Mouse (Mus musculus) limb, embryonic 12.5 days (tissue): Measurements from ENCODE around the gene Gtf2i. TPM values are rescaled to one million over a fixed set of nuclear protein-coding genes. Genes with fewer than 3 reads are reported as not detected.
"Not testable (repeated sequence)": the region's sequence is repeated elsewhere in the genome, so short reads cannot be mapped to it uniquely, and the experiment has no call there.

Experiments
- ATAC-seq: fragments of 200-750 bp; cut with Nextera tagmentation; 2 replicates; pipeline ENCODE4 v1.8.0; 2017; ENCODE audit warnings: low read depth, moderate TSS enrichment; ENCODE audit not compliant: insufficient number of reproducible peaks, insufficient read depth, low FRiP score, low TSS enrichment
- H3K27ac ChIP-seq: fragments of 300-500 bp; sonication (generic); 2 replicates; pipeline ENCODE4 v1.5.1; 2016; ENCODE audit warnings: mild to moderate bottlenecking, moderate library complexity
- H3K27me3 ChIP-seq: fragments of 300-500 bp; sonication (generic); 2 replicates; pipeline ENCODE4 v1.6.1; 2016; ENCODE audit warnings: mild to moderate bottlenecking, moderate library complexity
- H3K36me3 ChIP-seq: fragments of 300-500 bp; sonication (generic); 2 replicates; pipeline ENCODE4 v1.6.1; 2016; ENCODE audit warnings: mild to moderate bottlenecking, moderate library complexity
- H3K4me1 ChIP-seq: fragments of 300-500 bp; sonication (generic); replicated peaks from 2 replicates; pipeline ENCODE4 v1.6.1; 2016
- H3K4me2 ChIP-seq: fragments of 300-500 bp; sonication (generic); 2 replicates; pipeline ENCODE4 v1.6.1; 2016; ENCODE audit warnings: mild to moderate bottlenecking, moderate library complexity
- H3K4me3 ChIP-seq: fragments of 300-500 bp; sonication (generic); replicated peaks from 2 replicates; pipeline ENCODE4 v1.5.1; 2016; ENCODE audit warnings: mild to moderate bottlenecking
- H3K9ac ChIP-seq: fragments of 300-500 bp; sonication (generic); replicated peaks from 2 replicates; pipeline ENCODE4 v1.6.1; 2016; ENCODE audit warnings: mild to moderate bottlenecking, moderate library complexity
- H3K9me3 ChIP-seq: fragments of 300-500 bp; sonication (generic); 2 replicates; pipeline ENCODE4 v1.6.1; 2016; ENCODE audit warnings: mild to moderate bottlenecking, moderate library complexity
- WGBS: fragments of 180-500 bp; shearing (Covaris S2); methylation state at CpG from one replicate; pipeline ENCODE4 v1.1.7; 2016; 5-methylcytosine and 5-hydroxymethylcytosine counted together
- polyA plus RNA-seq: library from polyadenylated mRNA; unstranded; fragments of >200 nt; fragmentation: Nextera tagmentation; extraction: Ambion mirVana; gene quantifications from 2 replicates; pipeline ENCODE4 v1.2.1, GENCODE M21; 2016

Gene Gtf2i
- 235 and 236 TPM in 2 replicates for polyA plus RNA-seq

DNA sequence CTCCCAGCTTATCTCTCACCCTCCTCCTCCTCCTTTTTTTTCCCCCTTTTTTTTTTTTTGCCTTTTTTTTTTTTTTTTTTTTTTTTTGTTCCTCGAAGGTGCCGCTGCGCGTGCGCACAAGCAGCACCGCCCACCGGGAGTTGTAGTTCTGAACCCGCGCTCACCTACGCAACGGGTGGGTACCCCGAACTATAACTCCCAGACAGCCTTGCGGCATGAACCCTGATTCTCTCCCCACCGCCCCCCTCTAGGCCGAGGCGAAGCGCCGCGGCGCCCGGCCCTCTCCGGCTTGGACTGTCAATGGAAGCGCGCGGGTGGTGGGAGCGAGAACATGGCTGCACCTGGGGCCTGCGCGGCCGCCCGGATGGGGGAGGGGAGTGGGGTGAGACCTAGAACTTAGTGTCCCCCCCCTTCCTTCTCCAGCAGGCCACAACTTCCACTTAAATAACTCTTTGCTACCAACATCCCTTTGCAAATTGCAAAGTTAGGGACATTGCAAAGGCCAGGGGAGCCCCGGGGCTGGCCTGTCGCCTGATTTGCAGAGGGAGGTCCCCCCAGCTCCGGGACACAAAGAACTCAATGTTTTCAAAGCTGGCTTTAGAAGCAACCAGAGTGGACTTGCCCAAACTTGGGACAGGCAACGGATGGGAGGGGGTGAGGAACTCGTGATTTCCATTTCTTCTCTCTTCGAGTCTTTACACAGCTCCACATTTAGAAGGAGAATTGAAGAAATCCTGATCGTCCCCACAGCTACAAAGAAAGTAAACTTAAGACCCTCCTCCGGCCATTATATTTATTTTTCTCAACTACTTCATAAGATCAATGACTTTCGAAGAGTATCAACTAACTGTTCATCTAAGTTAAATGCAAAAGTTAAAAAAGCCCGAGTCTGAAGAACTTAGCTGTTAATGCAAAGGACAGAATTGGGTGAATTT, at the start of gene Gtf2i:
Gene Gtf2i, minus strand, starts transcription at position 73 of the 935 bp plus-strand sequence.
- ATAC-seq = peak; percentile 92
- H3K27me3 ChIP-seq = no peaks in the 10 kb centered on the region
- peaks cover 31% of the 10 kb centered on the region for H3K4me1 ChIP-seq
- H3K9ac ChIP-seq = peak within 1 kb of the TSS; percentile 98
- H3K4me2 ChIP-seq = peak within 1 kb of the TSS; percentile 71
- H3K36me3 ChIP-seq = peaks cover 18% of the 10 kb centered on the region
- no peaks in the 10 kb centered on the region for H3K9me3 ChIP-seq
- WGBS = under 1% methylated on average over 40 of the region's 40 CpGs
- peak within 1 kb of the TSS; percentile 81 for H3K4me3 ChIP-seq
- H3K27ac ChIP-seq = peak within 1 kb of the TSS; percentile 100

DNA sequence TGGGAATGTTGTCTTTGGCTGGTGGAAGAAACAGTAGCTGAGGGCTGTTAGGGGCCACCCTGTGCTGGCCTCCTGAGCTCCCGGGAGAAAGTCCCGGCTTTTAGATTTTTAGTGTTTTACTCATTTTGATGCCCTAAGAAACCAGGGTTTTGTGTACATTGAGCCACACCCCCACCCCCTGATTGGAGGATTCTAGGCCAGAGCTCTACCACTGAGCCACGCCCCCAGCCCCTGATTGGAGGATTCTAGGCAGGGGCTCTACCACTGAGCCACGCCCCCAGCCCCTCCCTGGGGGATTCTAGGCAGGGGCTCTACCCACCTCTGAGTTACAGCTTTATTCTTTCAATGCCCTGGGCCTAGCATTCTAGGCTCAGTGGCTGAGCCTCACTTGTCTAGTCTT, 44.5 kb upstream of the Gtf2i start:
- H3K9ac ChIP-seq = no peak overlapping the region
- ATAC-seq = no peak
- 97% methylated on average over 4 of the region's 4 CpGs for WGBS
- peaks cover 73% of the 10 kb centered on the region for H3K36me3 ChIP-seq
- no peaks in the 10 kb centered on the region for H3K9me3 ChIP-seq
- no peak overlapping the region for H3K4me3 ChIP-seq
- H3K27ac ChIP-seq = no peak overlapping the region
- no peaks in the 10 kb centered on the region for H3K4me1 ChIP-seq
- no peaks in the 10 kb centered on the region for H3K27me3 ChIP-seq
- no peak overlapping the region for H3K4me2 ChIP-seq

DNA sequence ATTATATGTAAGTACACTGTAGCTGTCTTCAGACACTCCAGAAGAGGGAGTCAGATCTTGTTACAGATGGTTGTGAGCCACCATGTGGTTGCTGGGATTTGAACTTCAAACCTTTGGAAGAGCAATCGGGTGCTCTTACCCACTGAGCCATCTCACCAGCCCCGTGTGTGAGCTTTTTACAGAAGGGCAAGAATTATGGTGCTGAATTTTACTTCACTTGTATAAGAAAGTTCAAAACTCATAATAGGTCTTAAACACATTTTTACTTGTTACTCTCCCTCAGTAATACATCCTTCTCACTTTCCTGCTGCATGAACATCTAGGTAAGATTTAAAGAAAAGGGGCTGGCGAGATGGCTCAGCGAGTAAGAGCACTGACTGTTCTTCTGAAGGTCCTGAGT, 40.8 kb upstream of the Gtf2i start:
- H3K9ac ChIP-seq, ATAC-seq, H3K4me1 ChIP-seq, H3K4me2 ChIP-seq, H3K27me3 ChIP-seq, H3K27ac ChIP-seq, H3K9me3 ChIP-seq, H3K4me3 ChIP-seq: not testable (repeated sequence)
- WGBS = 87% methylated on average over 4 of the region's 4 CpGs
- H3K36me3 ChIP-seq = peaks cover 42% of the 10 kb centered on the region

DNA sequence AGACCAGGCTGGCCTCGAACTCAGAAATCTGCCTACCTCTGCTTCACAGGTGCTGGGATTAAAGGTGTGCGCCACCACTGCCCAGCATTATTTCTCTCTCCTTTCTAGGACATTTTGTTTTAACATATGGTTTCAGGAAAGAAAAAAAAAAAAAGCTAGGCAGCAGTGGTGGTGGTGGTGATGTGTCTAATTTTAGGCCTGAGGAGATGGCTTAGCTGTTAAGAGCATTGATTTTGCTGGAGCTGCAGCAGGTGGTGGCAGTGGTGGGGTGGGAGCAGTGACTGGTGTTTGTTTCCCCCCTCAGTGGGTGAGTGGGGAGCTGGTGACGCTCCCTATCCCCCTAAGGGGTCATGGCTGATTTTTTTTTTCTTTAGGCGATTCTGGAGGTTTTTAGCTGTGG, 38.6 kb upstream of the Gtf2i start:
- no peak overlapping the region for H3K4me2 ChIP-seq
- 78% methylated on average over 4 of the region's 4 CpGs for WGBS
- no peaks in the 10 kb centered on the region for H3K27me3 ChIP-seq
- ATAC-seq = no peak
- no peak overlapping the region for H3K27ac ChIP-seq
- H3K4me1 ChIP-seq = peaks cover 11% of the 10 kb centered on the region
- H3K4me3 ChIP-seq = no peak overlapping the region
- peaks cover 20% of the 10 kb centered on the region for H3K36me3 ChIP-seq
- H3K9me3 ChIP-seq = no peaks in the 10 kb centered on the region
- H3K9ac ChIP-seq = no peak overlapping the region

DNA sequence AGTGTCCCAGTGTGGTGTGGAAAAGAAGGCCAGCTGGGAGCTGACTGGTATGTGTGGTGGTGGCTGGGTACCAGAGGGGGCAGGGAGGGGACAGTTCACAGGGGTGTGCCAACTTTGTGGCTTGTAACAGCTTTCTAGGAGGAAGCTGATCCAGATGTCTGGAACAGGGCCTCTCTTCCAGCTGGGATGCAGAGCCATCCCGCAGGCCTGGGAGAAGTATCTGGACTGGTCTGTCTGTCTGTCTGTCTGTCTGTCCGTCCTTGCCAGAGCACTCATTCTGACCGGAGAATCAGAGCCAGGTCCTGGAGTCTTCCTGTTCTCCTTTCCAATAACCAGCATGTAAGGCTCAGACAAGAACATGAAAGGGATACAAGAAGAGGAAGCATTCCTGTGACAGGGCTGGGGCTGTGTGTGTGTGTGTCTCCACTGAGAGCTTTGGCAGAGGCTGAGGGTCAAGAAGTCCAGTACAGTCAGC, 38.0 kb upstream of the Gtf2i start:
- Histone ChIP-seq H3K27ac (no peak overlapping the region), H3K4me2 (no peak overlapping the region), H3K4me1 (peaks cover 11% of the 10 kb centered on the region), H3K9me3 (no peaks in the 10 kb centered on the region), H3K4me3 (no peak overlapping the region), H3K9ac (no peak overlapping the region), H3K27me3 (no peaks in the 10 kb centered on the region), H3K36me3 (peaks cover 14% of the 10 kb centered on the region)
- ATAC-seq = 0 out of 2 replicates have a peak, but pooled peaks have one; percentile 32
- 77% methylated on average over 3 of the region's 3 CpGs for WGBS

DNA sequence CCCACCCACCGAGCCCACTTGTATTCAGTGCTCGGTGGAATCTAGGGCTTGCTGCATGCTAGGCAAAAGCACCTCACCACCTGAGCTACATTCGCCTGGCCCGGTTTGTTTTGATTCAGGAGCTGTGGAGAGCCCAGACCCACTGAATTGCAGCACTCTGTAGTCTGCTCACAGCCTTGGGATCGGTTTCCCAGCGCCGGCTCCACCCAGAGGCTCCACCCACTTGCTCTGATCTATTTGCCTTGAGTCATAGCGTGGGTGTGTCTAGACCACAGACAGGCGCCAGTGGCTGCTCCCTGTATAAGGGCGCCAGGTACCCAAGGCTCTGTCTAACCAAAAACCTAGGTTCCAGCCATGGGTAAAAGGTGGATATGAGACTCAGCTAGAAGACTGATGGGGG, 36.1 kb upstream of the Gtf2i start:
- Histone ChIP-seq H3K4me2 (peak overlapping the region; percentile 35), H3K9ac (no peak overlapping the region), H3K9me3 (no peaks in the 10 kb centered on the region), H3K4me3 (no peak overlapping the region), H3K36me3 (no peaks in the 10 kb centered on the region), H3K27me3 (no peaks in the 10 kb centered on the region), H3K4me1 (peaks cover 11% of the 10 kb centered on the region), H3K27ac (no peak overlapping the region)
- WGBS = 12% methylated on average over 10 of the region's 10 CpGs
- peak; percentile 57; the same call in 1 of the 2 replicates for ATAC-seq

DNA sequence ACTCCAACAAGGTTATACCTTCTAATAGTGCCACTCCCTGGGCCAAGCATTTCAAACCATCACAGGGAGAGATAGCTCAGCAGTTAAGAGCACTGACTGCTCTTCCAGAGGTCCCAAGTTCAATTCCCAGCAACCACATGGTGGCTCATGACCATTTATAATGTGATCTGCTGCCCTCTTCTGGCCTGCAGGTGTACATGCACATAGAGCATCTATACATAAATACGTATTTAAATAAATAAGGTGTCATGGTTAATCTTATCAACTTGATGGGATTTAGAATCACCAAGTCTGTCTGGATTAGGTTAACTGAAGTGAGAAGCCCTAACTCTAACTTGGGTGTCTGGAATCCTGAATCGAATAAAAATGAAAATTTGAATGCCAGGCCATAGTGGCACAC, 32.5 kb upstream of the Gtf2i start:
- WGBS = 83% methylated on average over 2 of the region's 2 CpGs
- Histone ChIP-seq H3K36me3 (no peaks in the 10 kb centered on the region), H3K27ac (no peak overlapping the region), H3K4me1 (peaks cover 11% of the 10 kb centered on the region), H3K9me3 (no peaks in the 10 kb centered on the region), H3K27me3 (no peaks in the 10 kb centered on the region), H3K4me3 (no peak overlapping the region), H3K4me2 (no peak overlapping the region), H3K9ac (no peak overlapping the region)
- ATAC-seq = no peak

DNA sequence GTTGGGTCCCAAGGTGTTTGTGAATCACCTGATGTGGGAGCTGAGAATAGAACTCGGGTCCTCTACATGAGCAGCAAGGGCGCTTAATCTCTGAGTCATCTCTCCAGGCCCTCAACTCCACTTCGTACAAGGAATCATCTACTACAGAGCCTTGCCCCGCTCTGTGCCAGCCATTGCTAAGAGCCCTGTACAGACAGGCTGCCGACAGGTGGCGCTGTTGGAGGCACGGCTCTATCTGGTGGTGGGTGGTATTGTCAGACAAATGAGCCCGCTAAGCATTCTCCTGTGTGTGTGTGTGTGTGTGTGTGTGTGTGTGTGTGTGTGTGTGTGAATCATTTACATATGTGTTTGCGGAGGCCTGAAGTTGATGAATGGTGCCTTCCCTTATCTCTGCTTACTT, 30.9 kb upstream of the Gtf2i start:
- no peaks in the 10 kb centered on the region for H3K27me3 ChIP-seq
- H3K4me1 ChIP-seq = peaks cover 7% of the 10 kb centered on the region
- H3K27ac ChIP-seq = no peak overlapping the region
- no peak for ATAC-seq
- no peaks in the 10 kb centered on the region for H3K9me3 ChIP-seq
- H3K36me3 ChIP-seq = no peaks in the 10 kb centered on the region
- no peak overlapping the region for H3K9ac ChIP-seq
- H3K4me3 ChIP-seq = no peak overlapping the region
- WGBS = 85% methylated on average over 9 of the region's 9 CpGs
- no peak overlapping the region for H3K4me2 ChIP-seq

DNA sequence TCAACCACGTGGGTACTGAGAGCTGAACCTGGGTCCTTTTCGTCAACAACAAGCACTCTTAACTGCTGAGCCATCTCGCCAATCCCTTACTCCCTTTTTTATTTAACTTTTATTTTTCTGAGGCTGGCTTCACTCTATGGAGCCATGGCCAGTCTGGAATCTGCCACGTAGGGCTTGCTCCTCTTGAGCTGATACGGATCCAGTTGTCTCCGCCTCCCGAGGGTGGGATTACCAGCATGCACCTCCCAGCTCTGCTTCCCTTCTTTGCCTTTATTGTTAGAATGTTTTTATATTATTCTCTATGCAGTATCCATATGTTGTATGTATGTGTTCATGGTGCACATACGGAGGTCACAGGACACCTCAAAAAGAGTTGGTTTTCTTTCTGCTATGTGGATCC, 29.5 kb upstream of the Gtf2i start:
- no peaks in the 10 kb centered on the region for H3K36me3 ChIP-seq
- H3K27ac ChIP-seq = no peak overlapping the region
- H3K9ac ChIP-seq = no peak overlapping the region
- H3K4me1 ChIP-seq = no peaks in the 10 kb centered on the region
- no peak overlapping the region for H3K4me3 ChIP-seq
- ATAC-seq = no peak
- H3K4me2 ChIP-seq = no peak overlapping the region
- H3K27me3 ChIP-seq = no peaks in the 10 kb centered on the region
- 88% methylated on average over 8 of the region's 8 CpGs for WGBS
- no peaks in the 10 kb centered on the region for H3K9me3 ChIP-seq

DNA sequence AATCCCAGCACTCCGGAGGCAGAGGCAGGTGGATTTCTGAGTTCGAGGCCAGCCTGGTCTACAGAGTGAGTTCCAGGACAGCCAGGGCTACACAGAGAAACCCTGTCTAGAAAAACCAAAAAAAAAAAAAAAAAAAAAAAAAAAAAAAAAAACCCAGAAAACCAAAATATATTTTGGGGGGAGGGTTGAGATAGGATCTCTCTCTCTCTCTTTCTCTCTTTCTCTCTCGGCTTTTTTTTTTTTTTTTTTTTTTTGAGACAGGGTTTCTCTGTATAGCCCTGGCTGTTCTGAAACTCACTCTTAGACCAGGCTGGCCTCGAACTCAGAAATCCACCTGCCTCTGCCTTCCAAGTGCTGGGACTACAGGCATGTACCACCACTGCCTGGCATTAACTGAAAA, 29.0 kb upstream of the Gtf2i start:
- H3K27me3 ChIP-seq, ATAC-seq, H3K36me3 ChIP-seq, H3K9ac ChIP-seq, H3K4me2 ChIP-seq, H3K9me3 ChIP-seq, H3K27ac ChIP-seq, H3K4me3 ChIP-seq, H3K4me1 ChIP-seq: not testable (repeated sequence)
- WGBS = 94% methylated on average over 3 of the region's 4 CpGs

DNA sequence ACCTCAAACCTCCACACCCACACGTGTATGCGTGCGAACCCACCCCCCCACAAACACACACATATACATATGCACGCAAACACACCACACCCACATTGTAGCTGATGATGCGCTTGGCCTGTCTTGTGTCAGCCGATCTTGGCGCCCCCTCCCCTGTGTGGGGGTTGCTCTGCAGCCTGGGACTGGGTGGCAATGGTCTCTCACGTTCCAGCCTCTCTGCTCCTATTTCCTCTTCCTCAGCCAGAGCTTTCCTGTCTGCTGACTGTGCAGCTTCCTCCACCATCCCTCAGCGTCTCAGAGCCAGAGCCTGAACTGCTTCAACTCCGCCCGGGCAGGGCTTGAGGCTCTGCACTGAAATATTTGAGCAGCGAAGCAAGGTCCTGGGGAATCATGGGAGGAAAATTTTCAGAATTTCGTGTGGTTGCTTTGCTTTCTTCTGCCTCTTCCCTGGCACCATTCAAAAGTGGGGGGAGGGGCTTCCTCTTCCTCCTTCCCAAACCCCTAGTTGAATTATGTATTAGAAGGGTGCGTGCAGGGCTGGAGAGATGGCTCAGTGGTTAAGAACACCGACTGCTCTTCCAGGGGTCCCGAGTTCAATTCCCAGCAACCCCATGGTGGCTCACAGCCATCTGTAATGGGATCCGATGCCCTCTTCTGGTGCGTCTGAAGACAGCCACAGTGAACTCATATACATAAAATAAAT, 28.1 kb upstream of the Gtf2i start:
- Histone ChIP-seq H3K36me3 (no peaks in the 10 kb centered on the region), H3K4me1 (no peaks in the 10 kb centered on the region), H3K9me3 (no peaks in the 10 kb centered on the region), H3K9ac (no peak overlapping the region), H3K4me2 (no peak overlapping the region), H3K4me3 (no peak overlapping the region), H3K27ac (peak overlapping the region; percentile 35; the same call in 1 of the 2 replicates), H3K27me3 (no peaks in the 10 kb centered on the region)
- WGBS = 85% methylated on average over 18 of the region's 18 CpGs
- no peak for ATAC-seq
